Mouse (Mus musculus): ENCODE measurements around the gene Defb5.
"Not testable (repeated sequence)": the region's sequence is repeated elsewhere in the genome, so short reads cannot be mapped to it uniquely, and the experiment has no call there.

The Defb5 gene

DNA sequence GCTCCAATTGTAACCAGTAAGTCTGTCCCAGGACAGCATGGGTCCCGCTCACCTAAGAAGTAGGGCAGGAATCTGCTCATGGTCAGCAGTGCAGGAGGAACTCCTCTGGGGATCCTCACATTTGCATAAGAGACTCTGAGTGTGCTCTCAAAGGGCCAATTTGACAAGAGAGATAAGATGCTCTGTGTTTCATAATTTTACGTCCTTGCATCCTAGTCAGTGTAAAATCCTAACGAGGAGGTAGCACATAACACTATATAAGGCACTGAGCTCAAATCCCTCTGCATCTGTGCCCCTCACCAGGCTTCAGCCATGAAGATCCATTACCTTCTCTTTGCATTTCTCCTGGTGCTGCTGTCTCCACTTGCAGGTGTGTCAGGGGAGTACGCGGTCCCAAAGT lies at the start of gene Defb5:
Gene Defb5, plus strand, starts transcription at position 301 of the 400 bp plus-strand sequence.
- no peak for DNase-seq (ENCODE audit: low spot score in 2 of 2)

DNA sequence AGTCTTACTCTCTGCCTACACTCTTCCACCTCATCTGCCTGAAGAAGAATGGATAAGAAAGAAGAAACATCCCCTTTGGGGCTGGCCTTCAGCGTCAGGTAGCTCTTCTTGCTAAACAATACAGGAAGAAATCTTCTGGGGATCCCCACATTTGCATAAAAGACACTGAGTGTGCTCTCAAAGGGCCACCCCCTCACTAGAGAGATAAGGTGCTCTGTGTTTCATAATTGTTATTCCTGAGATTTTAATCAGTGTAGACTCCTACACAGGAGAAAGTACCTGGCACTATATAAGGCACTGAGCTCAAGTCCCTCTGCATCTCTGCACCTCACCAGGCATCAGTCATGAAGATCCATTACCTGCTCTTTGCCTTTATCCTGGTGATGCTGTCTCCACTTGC lies 22.2 kb upstream of the Defb5 start, which contains the start of gene Defb6:
Gene Defb6, plus strand, starts transcription at position 318 of the 400 bp plus-strand sequence.
- no peak for DNase-seq (ENCODE audit: low spot score in 2 of 2)

GRCm38 (mm10) chr8:19238101-19238500 lies 9.3 kb upstream of the Defb5 start:
- DNase-seq (ENCODE audit: low spot score in 2 of 2) = no peak

- DNase-seq (ENCODE audit: low spot score in 2 of 2) = no peak
These were observed 7.8 kb upstream of the Defb5 start, which contains the start of gene Defb46 for GRCm38 (mm10) chr8:19239616-19240015. Gene Defb46, plus strand, starts transcription at chr8:19239916.

GRCm38 (mm10) chr8:19258136-19258535 lies 10.8 kb downstream of the Defb5 start:
- DNase-seq (ENCODE audit: low spot score in 2 of 2) = no peak

DNA sequence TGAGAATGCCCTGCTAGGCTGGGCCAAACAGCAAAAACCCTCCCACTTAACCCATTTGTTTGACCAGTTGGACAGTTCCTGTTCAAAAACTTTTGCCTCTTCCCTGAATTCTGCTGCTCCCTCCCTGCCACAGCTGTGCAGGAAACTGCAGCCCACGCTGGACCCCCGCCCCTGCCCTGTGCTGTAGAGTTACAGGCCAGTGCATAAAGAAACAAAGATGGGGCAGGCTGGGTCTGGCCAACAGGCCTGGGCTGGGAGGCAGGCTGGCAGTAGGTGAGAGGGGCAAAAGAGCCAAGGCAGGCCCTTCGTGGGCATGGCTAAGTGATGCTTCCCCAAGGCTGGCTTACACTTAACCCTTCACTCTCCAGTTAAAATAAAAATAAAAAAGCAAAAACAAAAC lies 12.3 kb downstream of the Defb5 start:
- no peak for DNase-seq (ENCODE audit: low spot score in 2 of 2)

DNA sequence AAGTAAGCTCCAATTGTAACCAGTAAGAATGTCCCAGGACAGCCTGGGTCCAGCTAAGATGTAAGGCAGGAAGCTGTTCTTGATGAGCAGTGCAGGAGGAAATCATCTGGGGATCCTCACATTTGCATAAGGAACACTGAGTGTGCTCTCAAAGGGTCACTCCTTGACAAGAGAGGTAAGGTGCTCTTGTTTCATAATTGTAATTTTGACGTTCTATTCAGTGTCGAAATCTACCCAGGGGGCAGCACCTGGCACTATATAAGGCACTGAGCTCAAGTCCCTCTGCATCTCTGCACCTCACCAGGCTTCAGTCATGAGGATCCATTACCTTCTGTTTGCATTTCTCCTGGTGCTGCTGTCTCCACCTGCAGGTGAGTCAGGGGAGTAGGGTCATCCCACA lies 45.7 kb downstream of the Defb5 start, which contains the start of gene Defb3:
Gene Defb3, plus strand, starts transcription at position 301 of the 400 bp plus-strand sequence.
- not testable (repeated sequence) for DNase-seq (ENCODE audit: low spot score in 2 of 2)

- DNase-seq (ENCODE audit: low spot score in 2 of 2) = not testable (repeated sequence)
These were observed 51.0 kb downstream of the Defb5 start for GRCm38 (mm10) chr8:19298361-19298760.

All from spleen, postnatal 36 days (tissue).